Mouse (Mus musculus): ENCODE measurements around the gene Tns1.

The Tns1 gene

DNA sequence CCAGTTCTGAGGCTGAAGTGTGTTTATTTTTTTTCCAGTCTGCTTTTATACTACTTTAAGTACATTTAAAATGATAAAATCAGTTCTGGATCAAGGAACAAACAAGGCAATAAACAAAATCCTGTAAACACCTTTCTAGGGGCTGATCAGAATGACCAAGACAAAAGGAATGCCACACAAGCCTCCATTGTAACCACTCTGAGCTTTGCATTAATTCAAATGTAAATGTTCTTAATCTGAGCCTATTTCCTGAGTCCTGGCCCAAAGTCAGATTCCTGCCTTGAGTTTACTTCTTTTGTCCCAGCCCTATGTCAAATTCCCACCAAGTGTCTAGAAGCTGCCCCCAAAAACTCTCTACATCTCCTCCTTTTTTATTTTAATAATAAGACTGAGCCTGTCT, 243.5 kb downstream of the Tns1 start:
- no peak for DNase-seq (ENCODE audit: low read depth, low spot score)
- H3K27me3 ChIP-seq (ENCODE audit: control insufficient read depth, insufficient read depth, low read length, poor library complexity, severe bottlenecking): no peaks in the 10 kb centered on the region
- no peaks in the 10 kb centered on the region for H3K36me3 ChIP-seq (ENCODE audit: control insufficient read depth, insufficient read depth, low read length, poor library complexity, severe bottlenecking)

- no peaks in the 10 kb centered on the region for H3K27me3 ChIP-seq (ENCODE audit: control insufficient read depth, insufficient read depth, low read length, poor library complexity, severe bottlenecking)
- no peak for DNase-seq (ENCODE audit: low read depth, low spot score)
- H3K36me3 ChIP-seq (ENCODE audit: control insufficient read depth, insufficient read depth, low read length, poor library complexity, severe bottlenecking): no peaks in the 10 kb centered on the region
These were observed 248.5 kb downstream of the Tns1 start for GRCm38 (mm10) chr1:73875676-73876218.

- Histone ChIP-seq H3K27me3 (ENCODE audit: control insufficient read depth, insufficient read depth, low read length, poor library complexity, severe bottlenecking) (no peaks in the 10 kb centered on the region), H3K36me3 (ENCODE audit: control insufficient read depth, insufficient read depth, low read length, poor library complexity, severe bottlenecking) (no peaks in the 10 kb centered on the region)
- no peak for DNase-seq (ENCODE audit: low read depth, low spot score)
These were observed 259.9 kb downstream of the Tns1 start for GRCm38 (mm10) chr1:73864314-73864713.

DNA sequence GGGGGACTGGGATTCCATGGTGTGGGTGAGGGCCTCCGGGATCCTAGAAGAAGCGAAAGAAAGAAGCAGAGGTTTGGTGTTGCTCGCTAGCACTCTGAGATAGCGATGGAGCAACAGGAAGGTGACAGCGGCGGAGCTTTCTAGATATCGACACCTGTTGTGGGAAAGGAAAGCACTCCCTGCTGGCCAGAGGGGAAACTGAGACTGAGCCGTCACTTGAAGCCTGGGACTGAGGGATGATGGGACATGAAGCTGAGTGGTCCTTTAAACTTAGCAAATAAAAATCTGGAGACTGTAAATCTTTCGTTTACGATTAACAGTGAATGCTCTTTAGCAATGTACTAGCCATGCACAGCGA, 261.2 kb downstream of the Tns1 start:
- H3K36me3 ChIP-seq (ENCODE audit: control insufficient read depth, insufficient read depth, low read length, poor library complexity, severe bottlenecking): no peaks in the 10 kb centered on the region
- DNase-seq (ENCODE audit: low read depth, low spot score): no peak
- no peaks in the 10 kb centered on the region for H3K27me3 ChIP-seq (ENCODE audit: control insufficient read depth, insufficient read depth, low read length, poor library complexity, severe bottlenecking)

GRCm38 (mm10) chr1:73862323-73863073, 261.8 kb downstream of the Tns1 start:
- no peaks in the 10 kb centered on the region for H3K27me3 ChIP-seq (ENCODE audit: control insufficient read depth, insufficient read depth, low read length, poor library complexity, severe bottlenecking)
- no peaks in the 10 kb centered on the region for H3K36me3 ChIP-seq (ENCODE audit: control insufficient read depth, insufficient read depth, low read length, poor library complexity, severe bottlenecking)
- peak; percentile 11 for DNase-seq (ENCODE audit: low read depth, low spot score)

- H3K27me3 ChIP-seq (ENCODE audit: control insufficient read depth, insufficient read depth, low read length, poor library complexity, severe bottlenecking): no peaks in the 10 kb centered on the region
- no peak for DNase-seq (ENCODE audit: low read depth, low spot score)
These were observed 263.8 kb downstream of the Tns1 start for GRCm38 (mm10) chr1:73860421-73860820.

More at GRCm38 (mm10) chr1:73860421-73860820, 263.8 kb downstream of the Tns1 start:
- no peaks in the 10 kb centered on the region for H3K36me3 ChIP-seq (ENCODE audit: control insufficient read depth, insufficient read depth, low read length, poor library complexity, severe bottlenecking)
